Mouse (Mus musculus) liver, adult 2 months (tissue): ENCODE results near the gene Mef2a.
A peak's percentile ranks its signal among the peaks of the same experiment; 100 is the strongest.

ENCODE experiments used
- CTCF ChIP-seq: fragments of 200-500 bp; IDR thresholded peaks from 2 replicates; pipeline ENCODE4 v1.5.1; 2011; ENCODE audit warnings: low read depth, low read length, control low read depth
- POLR2A ChIP-seq: fragments of 200-500 bp; IDR thresholded peaks from 2 replicates; pipeline ENCODE4 v1.6.1; 2011; ENCODE audit warnings: low read length, control low read depth; ENCODE audit not compliant: insufficient read depth; ENCODE audit errors: extremely low read depth

GRCm38 (mm10) chr7:67222220-67222862, 150.3 kb downstream of the Mef2a start, which contains the start of gene Lysmd4:
- TF ChIP-seq CTCF = no peak
- TF ChIP-seq POLR2A = 0 out of 2 replicates have a peak, but pooled peaks have one; percentile 52
